Mouse (Mus musculus): ENCODE results near the gene BC048562. TPM values are rescaled to one million over a fixed set of nuclear protein-coding genes. Genes with fewer than 3 reads are reported as not detected.

BC048562 gene
- not detected for total RNA-seq (2021)
- polyA plus RNA-seq (2012; rRNA removed): not detected in 2 replicates
- long read RNA-seq: 0 reads

GRCm38 (mm10) chr9:108436182-108436581, at the start of gene BC048562:
Gene BC048562, plus strand, starts transcription at chr9:108436482.
- no peaks in the 10 kb centered on the region for H3K27me3 ChIP-seq (ENCODE audit: control insufficient read depth, insufficient read depth, low read length)
- WGBS: 76% methylated on average over 3 of the region's 3 CpGs
- TF ChIP-seq EP300 (IDR thresholded peaks at IDR 0.05; ENCODE audit: insufficient read depth, low read depth, low read length): no peak
- no peak for TF ChIP-seq POLR2A (IDR thresholded peaks at IDR 0.05; ENCODE audit: insufficient read depth, low read depth, low read length)
- no peak for TF ChIP-seq CTCF (IDR thresholded peaks at IDR 0.05)
- H3K4me1 ChIP-seq (ENCODE audit: control insufficient read depth, insufficient read depth, low read length): peaks cover 8% of the 10 kb centered on the region
- no peak within 1 kb of the TSS for H3K27ac ChIP-seq
- no peaks in the 10 kb centered on the region for H3K36me3 ChIP-seq (ENCODE audit: control insufficient read depth, insufficient read depth, low read length)
- H3K79me2 ChIP-seq (replicated peaks; ENCODE audit: control insufficient read depth, insufficient read depth, low read length): no peaks in the 10 kb centered on the region
- no peak for DNase-seq
- intact Hi-C loops (cut with DNase I): no loop called here
- H3K9ac ChIP-seq (ENCODE audit: low read depth, low read length): no peak within 1 kb of the TSS
- no peak within 1 kb of the TSS for H3K4me3 ChIP-seq

GRCm38 (mm10) chr9:108386816-108387215, 49.5 kb upstream of the BC048562 start:
- Histone ChIP-seq H3K27me3 (ENCODE audit: control insufficient read depth, insufficient read depth, low read length) (no peaks in the 10 kb centered on the region), H3K27ac (no peak overlapping the region), H3K4me1 (ENCODE audit: control insufficient read depth, insufficient read depth, low read length) (no peaks in the 10 kb centered on the region), H3K9ac (ENCODE audit: low read depth, low read length) (no peak overlapping the region), H3K4me3 (no peak overlapping the region), H3K79me2 (replicated peaks; ENCODE audit: control insufficient read depth, insufficient read depth, low read length) (no peaks in the 10 kb centered on the region), H3K36me3 (ENCODE audit: control insufficient read depth, insufficient read depth, low read length) (peaks cover 2% of the 10 kb centered on the region; the same call in 1 of the 2 replicates)
- TF ChIP-seq POLR2A (IDR thresholded peaks at IDR 0.05; ENCODE audit: insufficient read depth, low read depth, low read length): no peak
- TF ChIP-seq CTCF (IDR thresholded peaks at IDR 0.05): no peak
- TF ChIP-seq EP300 (IDR thresholded peaks at IDR 0.05; ENCODE audit: insufficient read depth, low read depth, low read length): no peak
- DNase-seq: no peak
- 79% methylated on average over 4 of the region's 4 CpGs for WGBS
- intact Hi-C loops (cut with DNase I): no loop called here

GRCm38 (mm10) chr9:108388601-108389000, 47.7 kb upstream of the BC048562 start:
- no peak for DNase-seq
- Histone ChIP-seq H3K4me1 (ENCODE audit: control insufficient read depth, insufficient read depth, low read length) (no peaks in the 10 kb centered on the region), H3K27ac (no peak overlapping the region), H3K4me3 (no peak overlapping the region), H3K27me3 (ENCODE audit: control insufficient read depth, insufficient read depth, low read length) (no peaks in the 10 kb centered on the region), H3K9ac (ENCODE audit: low read depth, low read length) (no peak overlapping the region), H3K36me3 (ENCODE audit: control insufficient read depth, insufficient read depth, low read length) (no peaks in the 10 kb centered on the region), H3K79me2 (replicated peaks; ENCODE audit: control insufficient read depth, insufficient read depth, low read length) (no peaks in the 10 kb centered on the region)
- 90% methylated on average over 10 of the region's 10 CpGs for WGBS
- TF ChIP-seq EP300 (IDR thresholded peaks at IDR 0.05; ENCODE audit: insufficient read depth, low read depth, low read length) (no peak), POLR2A (IDR thresholded peaks at IDR 0.05; ENCODE audit: insufficient read depth, low read depth, low read length) (no peak), CTCF (IDR thresholded peaks at IDR 0.05) (no peak)
- intact Hi-C loops (cut with DNase I): no loop called here

GRCm38 (mm10) chr9:108389220-108389619, 47.1 kb upstream of the BC048562 start:
- no peak for DNase-seq
- 62% methylated on average over 6 of the region's 6 CpGs for WGBS
- no peaks in the 10 kb centered on the region for H3K27me3 ChIP-seq (ENCODE audit: control insufficient read depth, insufficient read depth, low read length)
- H3K27ac ChIP-seq: no peak overlapping the region
- H3K4me1 ChIP-seq (ENCODE audit: control insufficient read depth, insufficient read depth, low read length): no peaks in the 10 kb centered on the region
- no peak overlapping the region for H3K4me3 ChIP-seq
- TF ChIP-seq POLR2A (IDR thresholded peaks at IDR 0.05; ENCODE audit: insufficient read depth, low read depth, low read length): no peak
- TF ChIP-seq CTCF (IDR thresholded peaks at IDR 0.05): no peak
- TF ChIP-seq EP300 (IDR thresholded peaks at IDR 0.05; ENCODE audit: insufficient read depth, low read depth, low read length): no peak
- no peak overlapping the region for H3K9ac ChIP-seq (ENCODE audit: low read depth, low read length)
- H3K79me2 ChIP-seq (replicated peaks; ENCODE audit: control insufficient read depth, insufficient read depth, low read length): no peaks in the 10 kb centered on the region
- intact Hi-C loops (cut with DNase I): no loop called here
- H3K36me3 ChIP-seq (ENCODE audit: control insufficient read depth, insufficient read depth, low read length): no peaks in the 10 kb centered on the region

GRCm38 (mm10) chr9:108392676-108393075, 43.6 kb upstream of the BC048562 start, which contains the start of gene 1700102P08Rik:
Gene 1700102P08Rik, plus strand, starts transcription at chr9:108392805.
- H3K27me3 ChIP-seq (ENCODE audit: control insufficient read depth, insufficient read depth, low read length): no peaks in the 10 kb centered on the region
- DNase-seq: no peak
- no peaks in the 10 kb centered on the region for H3K4me1 ChIP-seq (ENCODE audit: control insufficient read depth, insufficient read depth, low read length)
- no peak within 1 kb of the TSS for H3K9ac ChIP-seq (ENCODE audit: low read depth, low read length)
- H3K79me2 ChIP-seq (replicated peaks; ENCODE audit: control insufficient read depth, insufficient read depth, low read length): no peaks in the 10 kb centered on the region
- TF ChIP-seq POLR2A (IDR thresholded peaks at IDR 0.05; ENCODE audit: insufficient read depth, low read depth, low read length): no peak
- TF ChIP-seq EP300 (IDR thresholded peaks at IDR 0.05; ENCODE audit: insufficient read depth, low read depth, low read length): no peak
- no peak for TF ChIP-seq CTCF (IDR thresholded peaks at IDR 0.05)
- intact Hi-C loops (cut with DNase I): no loop called here
- no peaks in the 10 kb centered on the region for H3K36me3 ChIP-seq (ENCODE audit: control insufficient read depth, insufficient read depth, low read length)
- no peak within 1 kb of the TSS for H3K27ac ChIP-seq
- H3K4me3 ChIP-seq: no peak within 1 kb of the TSS
- WGBS: 78% methylated on average over 18 of the region's 18 CpGs

- Histone ChIP-seq H3K79me2 (replicated peaks; ENCODE audit: control insufficient read depth, insufficient read depth, low read length) (no peaks in the 10 kb centered on the region), H3K27ac (no peak overlapping the region), H3K4me3 (no peak overlapping the region), H3K4me1 (ENCODE audit: control insufficient read depth, insufficient read depth, low read length) (no peaks in the 10 kb centered on the region), H3K9ac (ENCODE audit: low read depth, low read length) (no peak overlapping the region), H3K36me3 (ENCODE audit: control insufficient read depth, insufficient read depth, low read length) (no peaks in the 10 kb centered on the region), H3K27me3 (ENCODE audit: control insufficient read depth, insufficient read depth, low read length) (no peaks in the 10 kb centered on the region)
- no peak for TF ChIP-seq POLR2A (IDR thresholded peaks at IDR 0.05; ENCODE audit: insufficient read depth, low read depth, low read length)
- no peak for TF ChIP-seq CTCF (IDR thresholded peaks at IDR 0.05)
- no peak for TF ChIP-seq EP300 (IDR thresholded peaks at IDR 0.05; ENCODE audit: insufficient read depth, low read depth, low read length)
- WGBS: 96% methylated on average over 6 of the region's 6 CpGs
- DNase-seq: no peak
- intact Hi-C loops (cut with DNase I): no loop called here
Measured at GRCm38 (mm10) chr9:108394191-108394590, 42.1 kb upstream of the BC048562 start.
